Mouse (Mus musculus) G1E (cell line): Measurements from ENCODE around the gene Lsamp. TPM values are rescaled to one million over a fixed set of nuclear protein-coding genes. Genes with fewer than 3 reads are reported as not detected.

Experiments
- ATAC-seq: 2 replicates; pipeline ENCODE4 v1.8.0; 2016; ENCODE audit warnings: mild to moderate bottlenecking; ENCODE audit not compliant: insufficient number of reproducible peaks, poor library complexity, low FRiP score, severe bottlenecking; ENCODE audit errors: extremely low read depth
- DNase-seq: peaks from one replicate; pipeline ENCODE4 v3.0.0; 2012; ENCODE audit warnings: low spot score
- H3K27me3 ChIP-seq: 2 replicates; pipeline ENCODE4 v1.6.1; 2012; ENCODE audit warnings: mild to moderate bottlenecking, low read length, inconsistent platforms; ENCODE audit not compliant: insufficient read depth
- H3K36me3 ChIP-seq: replicated peaks from 2 replicates; pipeline ENCODE3; 2012; ENCODE audit warnings: mild to moderate bottlenecking, inconsistent platforms
- H3K4me1 ChIP-seq: 2 replicates; pipeline ENCODE4 v1.6.1; 2012; ENCODE audit warnings: low read depth, low read length, inconsistent platforms, mixed read lengths; ENCODE audit not compliant: insufficient read depth
- H3K4me3 ChIP-seq: 2 replicates; pipeline ENCODE4 v1.5.1; 2012; ENCODE audit warnings: low read depth, mild to moderate bottlenecking, inconsistent platforms, low read length, moderate library complexity, mixed read lengths
- H3K9me3 ChIP-seq: replicated peaks from 2 replicates; pipeline ENCODE4 v1.6.1; 2012; ENCODE audit warnings: inconsistent platforms
- CTCF ChIP-seq: IDR thresholded peaks from 2 replicates; pipeline ENCODE4 v1.5.1; 2012; ENCODE audit warnings: low read depth, low read length, inconsistent platforms, mixed read lengths
- GATA1 ChIP-seq: IDR thresholded peaks from 2 replicates; pipeline ENCODE4 v1.6.1; 2012; ENCODE audit warnings: borderline replicate concordance, low read length, inconsistent platforms, mixed read lengths
- GATA2 ChIP-seq: IDR thresholded peaks from 2 replicates; pipeline ENCODE4 v1.6.1; 2012; ENCODE audit warnings: low read depth, low read length, inconsistent platforms, borderline replicate concordance
- POLR2AphosphoS5 ChIP-seq: IDR thresholded peaks from 2 replicates; pipeline ENCODE4 v1.6.1; 2012; ENCODE audit warnings: low read depth, low read length, inconsistent platforms; ENCODE audit not compliant: insufficient replicate concordance
- TAL1 ChIP-seq: conservative IDR thresholded peaks from 2 replicates; pipeline ENCODE4 v1.6.1; 2012; ENCODE audit warnings: low read depth, low read length, inconsistent platforms, mixed read lengths
- polyA plus RNA-seq: library from polyadenylated mRNA; stranded (reverse); fragments of >175 nt; gene quantifications from 2 replicates; pipeline ENCODE4 v1.2.3, GENCODE M21; 2012
- total RNA-seq, 2 experiments: library from RNA; stranded (forward) in 1 of 2; stranded (reverse) in 1 of 2; fragments of 200-1000 nt in 1 of 2; fragments of >200 nt in 1 of 2; fragmentation: Nextera tagmentation in 1 of 2; gene quantifications; 2 replicates each; pipeline ENCODE4 v1.2.3; 2014 to 2017

Gene Lsamp
- total and polyA plus RNA-seq, 3 experiments: 0.49 TPM; not detected in 2

GRCm38 (mm10) chr16:41827605-41827948 is 1843.4 kb downstream of the Lsamp start:
- TF ChIP-seq GATA1 (no peak), GATA2 (no peak), TAL1 (no peak), POLR2AphosphoS5 (no peak), CTCF (no peak)
- H3K4me1 ChIP-seq: no peaks in the 10 kb centered on the region

GRCm38 (mm10) chr16:41834637-41835036 is 1850.5 kb downstream of the Lsamp start:
- Histone ChIP-seq H3K9me3 (no peaks in the 10 kb centered on the region), H3K36me3 (no peaks in the 10 kb centered on the region), H3K4me1 (no peaks in the 10 kb centered on the region), H3K4me3 (no peak overlapping the region), H3K27me3 (no peaks in the 10 kb centered on the region)
- TF ChIP-seq POLR2AphosphoS5 (no peak), CTCF (no peak), GATA2 (no peak)
- no peak for ATAC-seq
- DNase-seq: no peak

More at GRCm38 (mm10) chr16:41827605-41827948, 1843.4 kb downstream of the Lsamp start:
- Histone ChIP-seq H3K36me3 (no peaks in the 10 kb centered on the region), H3K4me3 (no peak overlapping the region), H3K27me3 (no peaks in the 10 kb centered on the region), H3K9me3 (peaks cover 5% of the 10 kb centered on the region; the same call in 1 of the 2 replicates)
- DNase-seq: no peak
- ATAC-seq: no peak

DNA sequence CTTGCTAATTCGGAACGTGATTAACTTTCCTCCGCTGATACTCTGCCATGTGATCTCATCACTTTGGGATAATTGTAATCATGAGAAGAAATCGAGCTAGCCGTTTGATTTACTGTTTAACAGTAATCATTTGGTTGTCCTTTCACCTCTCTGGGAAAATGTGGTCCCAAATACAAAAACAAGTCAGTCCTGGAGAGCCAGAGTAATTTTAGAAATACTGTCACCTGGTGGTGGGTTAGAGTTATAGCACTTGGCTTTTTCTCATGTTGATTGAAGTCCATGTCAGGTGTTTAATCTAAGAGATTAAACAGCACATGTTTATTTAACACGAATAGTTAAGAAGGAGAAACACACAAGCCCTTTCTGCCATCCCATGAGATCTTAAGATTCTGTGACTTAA is 1851.6 kb downstream of the Lsamp start:
- Histone ChIP-seq H3K4me1 (no peaks in the 10 kb centered on the region), H3K27me3 (no peaks in the 10 kb centered on the region), H3K4me3 (no peak overlapping the region), H3K36me3 (no peaks in the 10 kb centered on the region), H3K9me3 (no peaks in the 10 kb centered on the region)
- DNase-seq (no peak), ATAC-seq (no peak)
- TF ChIP-seq POLR2AphosphoS5: no peak
- TF ChIP-seq TAL1: no peak
- no peak for TF ChIP-seq GATA2
- TF ChIP-seq GATA1: no peak
- no peak for TF ChIP-seq CTCF

- TF ChIP-seq TAL1 (no peak), GATA2 (no peak), CTCF (no peak), POLR2AphosphoS5 (no peak), GATA1 (no peak)
- no peak for DNase-seq
- ATAC-seq: no peak
- Histone ChIP-seq H3K4me3 (no peak overlapping the region), H3K36me3 (no peaks in the 10 kb centered on the region), H3K9me3 (no peaks in the 10 kb centered on the region), H3K4me1 (no peaks in the 10 kb centered on the region), H3K27me3 (no peaks in the 10 kb centered on the region)
Observed at GRCm38 (mm10) chr16:41839751-41840404, 1855.7 kb downstream of the Lsamp start.

GRCm38 (mm10) chr16:41846903-41847302 is 1862.7 kb downstream of the Lsamp start:
- DNase-seq (no peak), ATAC-seq (no peak)
- Histone ChIP-seq H3K36me3 (no peaks in the 10 kb centered on the region), H3K27me3 (no peaks in the 10 kb centered on the region), H3K9me3 (peaks cover 3% of the 10 kb centered on the region; the same call in 1 of the 2 replicates), H3K4me3 (no peak overlapping the region), H3K4me1 (no peaks in the 10 kb centered on the region)
- TF ChIP-seq CTCF (no peak), TAL1 (no peak), POLR2AphosphoS5 (no peak), GATA1 (no peak), GATA2 (no peak)

DNA sequence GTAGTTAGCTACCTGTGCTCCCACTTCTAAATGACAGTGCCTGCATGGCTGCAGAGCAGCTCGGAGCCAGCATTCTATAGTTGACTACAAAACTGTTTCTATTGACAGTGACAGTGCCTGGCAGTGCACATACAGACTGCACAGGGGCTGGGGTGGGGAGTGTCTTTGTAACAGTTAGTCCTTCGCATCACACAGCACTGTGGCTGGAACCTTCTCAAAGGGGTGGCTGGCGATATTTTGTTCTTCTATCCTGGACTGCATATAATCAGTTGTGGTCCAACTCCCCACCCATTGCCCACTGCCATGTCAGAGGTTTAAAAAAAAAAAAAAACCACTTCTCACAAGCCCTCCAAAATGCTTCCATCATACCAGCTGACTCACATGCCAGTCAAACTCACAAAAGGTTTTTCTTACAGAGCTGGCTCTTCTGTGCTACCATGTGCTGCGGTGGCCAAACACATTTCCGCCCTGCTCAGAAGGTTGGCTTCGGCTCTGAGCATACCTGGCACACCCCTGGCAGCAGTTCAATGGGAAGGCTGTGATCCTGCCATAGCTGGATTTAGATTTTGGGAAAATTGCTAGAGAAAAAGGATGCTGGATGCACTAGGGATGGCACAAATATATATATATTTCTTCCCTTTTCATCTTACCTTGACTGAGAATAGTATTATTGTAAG is 1887.9 kb downstream of the Lsamp start:
- H3K4me3 ChIP-seq: no peak overlapping the region
- no peak for TF ChIP-seq GATA2
- no peak for TF ChIP-seq CTCF
- TF ChIP-seq GATA1: no peak
- TF ChIP-seq POLR2AphosphoS5: no peak
- TF ChIP-seq TAL1: no peak
- no peaks in the 10 kb centered on the region for H3K4me1 ChIP-seq
- H3K36me3 ChIP-seq: no peaks in the 10 kb centered on the region
- no peaks in the 10 kb centered on the region for H3K27me3 ChIP-seq
- H3K9me3 ChIP-seq: no peaks in the 10 kb centered on the region
- ATAC-seq: no peak
- no peak for DNase-seq
